Mouse (Mus musculus): Measurements from ENCODE around the gene Echdc3.

Gene Echdc3

GRCm38 (mm10) chr2:6165771-6166170 is 47.1 kb downstream of the Echdc3 start:
- no peak for DNase-seq

- no peak for DNase-seq
These were observed 48.1 kb downstream of the Echdc3 start for GRCm38 (mm10) chr2:6164606-6165290.

- DNase-seq, result peak; percentile 22
These were observed 50.3 kb downstream of the Echdc3 start for GRCm38 (mm10) chr2:6162366-6163040.

- no peak for DNase-seq
These were observed 53.1 kb downstream of the Echdc3 start for GRCm38 (mm10) chr2:6159735-6160134.

GRCm38 (mm10) chr2:6159219-6159618 is 53.6 kb downstream of the Echdc3 start:
- DNase-seq, result no peak

GRCm38 (mm10) chr2:6157635-6158034 is 55.2 kb downstream of the Echdc3 start:
- DNase-seq, result no peak

- DNase-seq, result no peak
These were observed 55.6 kb downstream of the Echdc3 start for GRCm38 (mm10) chr2:6157208-6157607.

- no peak for DNase-seq
These were observed 63.0 kb downstream of the Echdc3 start for GRCm38 (mm10) chr2:6149801-6150200.

GRCm38 (mm10) chr2:6146901-6147300 is 65.9 kb downstream of the Echdc3 start:
- no peak for DNase-seq

- no peak for DNase-seq
These were observed 66.6 kb downstream of the Echdc3 start for GRCm38 (mm10) chr2:6146257-6146656.

- no peak for DNase-seq
These were observed 67.2 kb downstream of the Echdc3 start for GRCm38 (mm10) chr2:6145611-6146010.

GRCm38 (mm10) chr2:6142915-6143654 is 69.7 kb downstream of the Echdc3 start:
- peak; percentile 6 for DNase-seq

GRCm38 (mm10) chr2:6140572-6141161 is 72.2 kb downstream of the Echdc3 start:
- DNase-seq, result no peak
